Mouse (Mus musculus) adrenal gland, adult 18-20 months (tissue): Measurements from ENCODE around the gene Nek7. TPM values are rescaled to one million over a fixed set of nuclear protein-coding genes. Genes with fewer than 3 reads are reported as not detected.

ENCODE experiments used
- DNase-seq, 2 experiments: peaks; one replicate each; pipeline ENCODE4 v3.0.0; 2021 to 2022; ENCODE audit warnings: low spot score in 2 of 2
- total RNA-seq, 2 experiments: library from RNA; stranded (reverse); gene quantifications; 1 replicate in 1 of 2; 2 replicates in 1 of 2; pipeline ENCODE4 v1.2.3; 2021

Gene Nek7
- total RNA-seq, 2 experiments from 2014 or later, result 43.8 to 52.3 TPM

GRCm38 (mm10) chr1:138571565-138572361, 48.2 kb downstream of the Nek7 start:
- no peak for DNase-seq

DNA sequence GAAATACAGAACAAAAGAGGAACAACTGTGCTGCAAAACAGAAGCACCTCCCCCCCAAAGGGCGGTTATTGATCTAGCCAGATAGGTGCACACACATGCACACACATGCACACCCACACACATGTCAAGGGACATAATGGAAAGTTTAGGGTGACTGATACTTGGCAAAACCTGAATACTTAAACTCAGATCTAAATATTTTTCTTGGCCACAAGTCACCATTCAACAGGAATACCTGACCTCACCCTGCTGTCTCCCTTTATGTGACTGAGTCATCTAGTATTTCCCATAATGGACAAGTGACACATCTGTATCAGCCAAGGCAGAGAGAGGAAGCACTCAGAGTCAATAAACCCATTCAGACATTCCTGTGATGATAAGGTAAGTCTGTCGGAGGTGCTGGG, 48.9 kb downstream of the Nek7 start:
- DNase-seq, result no peak

- no peak for DNase-seq
Observed at GRCm38 (mm10) chr1:138568434-138569232, 51.3 kb downstream of the Nek7 start.

- no peak for DNase-seq
Observed at GRCm38 (mm10) chr1:138567946-138568345, 52.0 kb downstream of the Nek7 start.

DNA sequence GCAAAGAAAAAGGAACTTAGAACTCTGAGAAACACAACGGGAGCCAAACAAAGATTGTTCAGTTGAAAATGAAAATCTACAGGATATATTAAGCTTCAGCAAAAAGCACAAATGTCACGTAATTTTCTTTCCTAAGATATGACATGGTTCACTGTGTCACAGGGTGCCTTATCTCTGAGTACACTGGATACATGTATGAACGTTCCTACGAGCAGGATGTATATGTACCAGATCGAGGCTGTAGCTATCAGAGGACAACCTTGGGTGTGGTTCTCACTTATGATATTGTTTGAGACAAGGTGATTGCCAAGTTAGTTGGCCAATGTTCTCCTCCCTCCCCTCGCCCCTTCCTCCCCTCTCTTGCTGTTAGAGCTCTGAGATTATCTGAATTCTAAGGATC, 55.3 kb downstream of the Nek7 start:
- no peak for DNase-seq

- no peak for DNase-seq
Observed at GRCm38 (mm10) chr1:138560733-138561132, 59.2 kb downstream of the Nek7 start.

DNA sequence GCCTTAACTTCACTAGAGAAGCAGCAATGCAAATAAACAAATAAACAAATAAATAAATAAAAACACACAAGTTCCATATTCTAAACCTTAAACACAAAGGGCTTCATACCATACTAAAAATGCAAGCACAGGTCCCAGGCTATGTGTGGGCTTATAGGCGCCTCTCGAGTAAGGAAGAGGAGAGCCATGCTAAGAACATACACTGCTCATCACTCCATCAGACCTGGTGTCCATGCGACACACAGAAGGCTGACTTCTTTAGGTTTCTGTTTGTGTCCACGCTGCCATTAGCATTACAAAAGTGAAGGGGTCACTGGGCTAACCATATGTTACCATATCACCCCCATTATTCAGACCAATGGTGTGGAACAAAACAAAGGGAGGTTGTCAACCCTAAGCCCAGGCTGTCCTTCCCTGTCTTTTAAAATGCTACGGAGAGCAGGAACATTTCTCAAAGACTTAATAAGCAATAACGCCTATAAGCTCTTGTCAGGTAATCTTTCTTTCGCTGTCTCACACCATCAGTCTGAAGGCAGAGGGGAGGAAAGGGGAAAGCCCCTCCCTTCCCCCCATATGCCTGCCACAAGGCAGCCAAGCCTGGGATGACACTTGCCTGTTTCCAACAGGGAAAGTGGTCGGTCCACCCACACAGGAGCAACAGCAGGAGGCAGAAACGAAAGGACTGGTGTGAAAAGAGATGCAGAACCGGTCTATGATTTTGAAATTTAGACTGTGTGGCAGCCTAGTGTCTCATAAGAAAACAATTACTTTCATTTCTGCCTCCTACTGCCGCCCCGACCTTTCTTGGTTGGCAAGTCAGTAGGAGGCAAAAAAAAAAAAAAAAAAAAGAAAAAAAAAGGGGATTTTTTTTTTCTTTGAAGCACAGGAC, 60.5 kb downstream of the Nek7 start:
- no peak for DNase-seq

- DNase-seq, result no peak
Observed at GRCm38 (mm10) chr1:138558342-138558741, 61.6 kb downstream of the Nek7 start.

GRCm38 (mm10) chr1:138554926-138555325, 65.0 kb downstream of the Nek7 start:
- DNase-seq, result no peak

GRCm38 (mm10) chr1:138550184-138550583, 69.8 kb downstream of the Nek7 start:
- peak in 1 of 2 experiments; percentile 36 for DNase-seq

DNA sequence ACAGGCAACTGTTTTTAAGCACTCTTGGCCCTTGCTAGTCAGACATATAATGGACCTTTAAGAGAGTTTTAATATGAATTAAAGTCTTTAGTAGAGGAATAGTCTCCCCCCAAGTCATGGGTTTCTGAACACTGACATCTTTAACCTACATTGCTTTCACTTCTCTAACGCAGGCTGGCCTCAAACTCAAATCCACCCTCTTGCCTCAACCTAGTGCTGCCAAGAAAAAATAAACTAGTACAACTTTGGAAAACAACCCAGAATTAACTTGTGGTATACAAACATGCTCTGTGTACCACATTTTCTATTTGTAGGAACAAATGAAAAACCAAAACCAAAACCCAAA, 77.8 kb downstream of the Nek7 start:
- no peak for DNase-seq

DNA sequence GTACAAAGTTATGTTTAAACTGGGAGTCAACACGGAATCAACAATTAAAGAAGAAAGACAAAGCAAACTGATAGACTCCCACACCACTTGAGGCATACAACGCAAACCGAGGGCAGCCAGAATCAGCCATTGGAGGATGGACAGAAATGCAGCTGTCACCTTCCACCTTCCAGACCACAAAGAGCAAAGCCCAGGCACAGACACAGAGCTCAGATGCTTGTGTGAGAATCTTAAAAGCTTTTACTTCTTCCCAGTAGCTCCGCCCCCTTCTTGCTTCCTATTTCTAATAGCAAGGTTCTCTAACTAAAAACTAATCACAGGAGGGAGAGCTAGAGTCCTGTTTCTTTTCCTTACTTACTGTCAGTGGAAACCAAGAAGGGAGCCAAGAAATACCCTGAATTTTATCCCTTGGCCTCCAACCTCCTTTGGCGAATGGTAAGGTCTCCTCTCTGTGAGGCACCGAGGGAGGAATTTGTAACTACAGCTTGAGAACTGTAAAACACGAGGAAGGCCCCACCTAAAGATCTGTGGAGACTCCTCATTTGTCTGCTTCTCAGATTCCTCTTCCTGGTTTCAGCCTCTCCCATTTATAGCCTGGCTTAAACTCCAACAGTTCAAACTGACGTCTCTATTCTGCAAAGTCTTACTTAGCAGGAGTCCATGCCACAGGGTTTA, 78.3 kb downstream of the Nek7 start:
- DNase-seq, result no peak

GRCm38 (mm10) chr1:138539713-138540112, 80.2 kb downstream of the Nek7 start:
- no peak for DNase-seq

DNA sequence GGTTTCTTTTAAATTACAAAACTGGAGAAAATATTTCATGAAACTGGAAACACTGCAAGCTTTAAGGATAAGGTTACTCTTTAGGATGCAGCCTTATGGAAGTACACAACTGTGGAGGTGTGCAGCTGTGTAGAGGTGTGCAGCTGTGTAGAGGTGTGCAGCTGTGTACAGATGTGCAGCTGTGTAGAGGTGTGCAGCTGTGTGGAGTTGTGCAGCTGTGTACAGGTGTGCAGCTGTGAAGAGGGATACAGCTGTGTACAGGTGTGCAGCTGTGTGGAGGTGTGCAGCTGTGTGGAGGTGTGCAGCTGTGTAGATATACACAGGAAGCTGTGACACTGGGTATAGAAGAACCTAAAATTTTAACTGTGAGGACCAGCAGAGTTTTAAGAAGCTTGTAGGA, 81.7 kb downstream of the Nek7 start:
- no peak for DNase-seq

DNA sequence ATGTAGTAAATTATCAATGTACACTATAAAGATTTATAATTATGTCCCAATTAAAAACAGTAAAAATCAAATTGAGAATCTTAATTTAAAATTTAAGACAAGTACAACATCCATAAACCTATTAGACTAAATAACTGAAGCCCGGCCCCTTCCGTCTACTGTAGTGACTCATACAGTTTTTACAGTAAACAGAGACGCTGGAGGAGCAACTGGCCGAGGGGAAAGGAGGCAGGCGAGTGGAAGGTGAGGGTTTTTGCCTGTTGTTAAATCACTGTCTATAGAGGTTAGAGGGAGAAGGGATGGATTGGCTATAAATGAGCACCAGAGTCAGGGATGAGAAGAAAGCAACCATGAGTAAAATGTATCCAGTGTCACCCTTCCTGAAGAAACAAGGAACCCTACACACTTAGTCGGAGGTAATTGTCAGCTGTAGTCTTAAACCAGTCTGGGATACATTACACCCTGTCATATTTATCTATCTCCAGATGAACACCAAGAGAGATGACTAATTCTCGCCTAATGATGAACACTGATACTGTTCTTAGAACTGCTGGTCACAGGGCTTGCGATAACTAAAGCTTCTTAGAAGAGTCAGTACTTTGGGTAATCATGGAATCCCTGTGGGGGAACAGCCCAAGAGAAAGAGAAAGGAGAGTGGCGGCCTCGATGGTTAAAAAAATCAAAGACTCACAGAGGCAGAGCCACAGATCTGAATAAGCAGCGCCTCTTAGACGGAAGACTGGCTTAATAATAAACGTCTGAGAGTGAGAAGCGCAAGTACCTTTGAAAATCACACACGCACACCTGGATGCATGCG, 84.0 kb downstream of the Nek7 start:
- no peak for DNase-seq

DNA sequence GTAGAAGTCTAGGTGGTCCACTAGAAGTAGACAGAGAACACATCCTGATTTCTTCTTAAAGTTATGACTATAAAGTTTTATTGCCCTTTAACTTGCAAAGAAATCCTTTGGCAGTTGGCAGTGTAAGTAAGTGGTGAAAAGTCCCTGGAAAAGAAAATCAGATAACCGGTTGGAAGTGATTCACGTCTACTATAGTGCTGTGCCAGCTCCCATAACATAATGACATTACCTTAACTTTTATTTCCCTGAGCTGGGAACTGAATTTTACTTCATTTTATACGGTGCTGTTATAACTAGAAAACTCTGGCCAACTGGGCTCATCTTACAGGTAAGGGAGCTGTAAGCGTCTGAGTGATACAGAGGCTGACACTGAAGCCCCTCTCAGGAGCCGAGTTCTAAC, 89.3 kb downstream of the Nek7 start:
- DNase-seq, result no peak

DNA sequence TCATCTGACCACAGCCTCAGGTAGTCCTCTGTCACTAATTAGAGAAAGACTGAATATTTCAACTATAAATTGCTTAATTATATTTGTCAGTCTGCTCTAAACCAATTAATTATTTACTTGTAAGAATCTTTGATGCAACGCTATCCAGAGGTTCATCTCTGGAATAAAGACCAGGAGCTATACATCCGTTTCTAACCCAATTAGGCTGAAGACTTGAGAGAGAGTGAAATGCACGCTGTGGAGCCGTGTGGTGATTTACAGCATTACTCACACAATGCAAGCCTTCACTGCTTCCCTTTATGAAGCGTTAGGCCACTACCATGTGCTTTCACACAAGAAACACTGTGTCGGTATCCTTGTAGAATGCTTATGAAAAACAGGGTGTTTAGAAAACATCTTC, 96.0 kb downstream of the Nek7 start:
- DNase-seq, result no peak

DNA sequence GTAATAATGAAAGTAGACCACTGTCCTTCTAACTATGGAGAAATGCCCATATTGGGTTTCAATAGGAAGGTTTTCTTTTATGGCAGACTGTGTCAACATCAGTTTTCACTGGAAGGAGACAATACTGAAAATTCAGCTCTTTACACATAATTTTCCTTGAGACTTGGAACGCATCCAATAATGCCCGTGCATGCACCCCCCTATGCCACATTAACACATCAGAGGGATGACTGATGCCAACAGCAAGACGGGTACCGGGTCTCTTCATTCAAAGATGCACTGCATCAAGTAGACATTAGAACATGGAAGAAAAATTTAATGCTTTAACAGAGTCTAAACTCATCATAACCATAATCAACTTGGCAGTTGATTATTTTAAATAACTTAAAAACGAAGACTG, 101.7 kb downstream of the Nek7 start:
- no peak for DNase-seq

- no peak for DNase-seq
Observed at GRCm38 (mm10) chr1:138517360-138518099, 102.4 kb downstream of the Nek7 start.
